Mouse (Mus musculus) forebrain, embryonic 12.5 days (tissue): ENCODE results near the gene Gpx7. TPM values are rescaled to one million over a fixed set of nuclear protein-coding genes. Genes with fewer than 3 reads are reported as not detected.

Experiments
- ATAC-seq: fragments of 200-750 bp; cut with Nextera tagmentation; 2 replicates; pipeline ENCODE4 v1.8.0; 2017; ENCODE audit warnings: moderate TSS enrichment; ENCODE audit not compliant: low FRiP score
- H3K27ac ChIP-seq: fragments of 300-500 bp; sonication (generic); 2 replicates; pipeline ENCODE4 v1.5.1; 2016; ENCODE audit warnings: mild to moderate bottlenecking
- H3K27me3 ChIP-seq: fragments of 300-500 bp; sonication (generic); 2 replicates; pipeline ENCODE4 v1.6.1; 2016; ENCODE audit warnings: mild to moderate bottlenecking
- H3K36me3 ChIP-seq: fragments of 300-500 bp; sonication (generic); replicated peaks from 2 replicates; pipeline ENCODE4 v1.6.1; 2016; ENCODE audit warnings: mild to moderate bottlenecking
- H3K4me1 ChIP-seq: fragments of 300-500 bp; sonication (generic); 2 replicates; pipeline ENCODE4 v1.6.1; 2016
- H3K4me2 ChIP-seq: fragments of 300-500 bp; sonication (generic); 2 replicates; pipeline ENCODE4 v1.6.1; 2016; ENCODE audit warnings: mild to moderate bottlenecking, moderate library complexity
- H3K4me3 ChIP-seq: fragments of 300-500 bp; sonication (generic); replicated peaks from 2 replicates; pipeline ENCODE4 v1.5.1; 2016; ENCODE audit warnings: mild to moderate bottlenecking
- H3K9ac ChIP-seq: fragments of 300-500 bp; sonication (generic); 2 replicates; pipeline ENCODE4 v1.6.1; 2016; ENCODE audit warnings: mild to moderate bottlenecking
- H3K9me3 ChIP-seq: fragments of 300-500 bp; sonication (generic); 2 replicates; pipeline ENCODE4 v1.6.1; 2016
- WGBS: fragments of 180-500 bp; shearing (Covaris S2); methylation state at CpG from one replicate; pipeline ENCODE4 v1.1.7; 2016; 5-methylcytosine and 5-hydroxymethylcytosine counted together
- polyA plus RNA-seq: library from polyadenylated mRNA; unstranded; fragments of >200 nt; fragmentation: Nextera tagmentation; extraction: Ambion mirVana; gene quantifications from 2 replicates; pipeline ENCODE4 v1.2.1, GENCODE M21; 2016

Gene Gpx7
- polyA plus RNA-seq, 1 experiment from 2014 or later: 35.1 TPM

- H3K9ac ChIP-seq: no peak overlapping the region
- no peak overlapping the region for H3K4me2 ChIP-seq
- no peaks in the 10 kb centered on the region for H3K27me3 ChIP-seq
- peaks cover 24% of the 10 kb centered on the region for H3K4me1 ChIP-seq
- no peak for ATAC-seq
- no peaks in the 10 kb centered on the region for H3K36me3 ChIP-seq
- H3K4me3 ChIP-seq: no peak overlapping the region
- 0 out of 2 replicates have a peak overlapping the region, but pooled peaks have one; percentile 19 for H3K27ac ChIP-seq
- 83% methylated on average over 11 of the region's 11 CpGs for WGBS
- no peaks in the 10 kb centered on the region for H3K9me3 ChIP-seq
Measured at GRCm38 (mm10) chr4:108427719-108428340, 21.1 kb upstream of the Gpx7 start.

GRCm38 (mm10) chr4:108424587-108424986 is 17.8 kb upstream of the Gpx7 start:
- Histone ChIP-seq H3K27me3 (no peaks in the 10 kb centered on the region), H3K27ac (no peak overlapping the region), H3K9me3 (no peaks in the 10 kb centered on the region), H3K4me2 (no peak overlapping the region), H3K4me1 (no peaks in the 10 kb centered on the region), H3K9ac (no peak overlapping the region), H3K4me3 (no peak overlapping the region), H3K36me3 (no peaks in the 10 kb centered on the region)
- no peak for ATAC-seq
- WGBS: 87% methylated on average over 2 of the region's 2 CpGs

- no peaks in the 10 kb centered on the region for H3K9me3 ChIP-seq
- H3K4me2 ChIP-seq: no peak overlapping the region
- H3K9ac ChIP-seq: no peak overlapping the region
- H3K36me3 ChIP-seq: no peaks in the 10 kb centered on the region
- ATAC-seq: no peak
- peaks cover 19% of the 10 kb centered on the region for H3K4me1 ChIP-seq
- WGBS: 40% methylated on average over 8 of the region's 8 CpGs
- no peak overlapping the region for H3K4me3 ChIP-seq
- 0 out of 2 replicates have a peak, but pooled peaks cover 2% of the 10 kb centered on the region for H3K27me3 ChIP-seq
- no peak overlapping the region for H3K27ac ChIP-seq
Measured at GRCm38 (mm10) chr4:108407621-108408020, 860 bp upstream of the Gpx7 start.

- Histone ChIP-seq H3K4me3 (peak overlapping the region; percentile 49), H3K36me3 (no peaks in the 10 kb centered on the region), H3K4me2 (peak overlapping the region; percentile 73), H3K27ac (peak overlapping the region; percentile 46; the same call in 1 of the 2 replicates), H3K27me3 (0 out of 2 replicates have a peak, but pooled peaks cover 2% of the 10 kb centered on the region), H3K9ac (peak overlapping the region; percentile 68), H3K9me3 (no peaks in the 10 kb centered on the region), H3K4me1 (peaks cover 19% of the 10 kb centered on the region)
- 2% methylated on average over 52 of the region's 52 CpGs for WGBS
- peak; percentile 75 for ATAC-seq
Measured at GRCm38 (mm10) chr4:108406138-108406860, 462 bp downstream of the Gpx7 start.

- peak overlapping the region; percentile 49 for H3K4me3 ChIP-seq
- peaks cover 3% of the 10 kb centered on the region; the same call in 1 of the 2 replicates for H3K36me3 ChIP-seq
- H3K27me3 ChIP-seq: 0 out of 2 replicates have a peak, but pooled peaks cover 2% of the 10 kb centered on the region
- H3K9ac ChIP-seq: peak overlapping the region; percentile 68; the same call in 1 of the 2 replicates
- H3K4me2 ChIP-seq: peak overlapping the region; percentile 73
- peaks cover 19% of the 10 kb centered on the region for H3K4me1 ChIP-seq
- no peaks in the 10 kb centered on the region for H3K9me3 ChIP-seq
- no peak overlapping the region for H3K27ac ChIP-seq
- ATAC-seq: peak; percentile 50
- WGBS: 76% methylated on average over 3 of the region's 3 CpGs
Measured at GRCm38 (mm10) chr4:108405766-108406137, 1.0 kb downstream of the Gpx7 start.

GRCm38 (mm10) chr4:108403861-108404635 is 2.7 kb downstream of the Gpx7 start:
- Histone ChIP-seq H3K27me3 (0 out of 2 replicates have a peak, but pooled peaks cover 2% of the 10 kb centered on the region), H3K4me3 (no peak overlapping the region), H3K4me2 (no peak overlapping the region), H3K36me3 (peaks cover 9% of the 10 kb centered on the region; the same call in 1 of the 2 replicates), H3K4me1 (peaks cover 19% of the 10 kb centered on the region), H3K9me3 (no peaks in the 10 kb centered on the region), H3K27ac (no peak overlapping the region), H3K9ac (no peak overlapping the region)
- ATAC-seq: no peak
- WGBS: 82% methylated on average over 8 of the region's 8 CpGs

- H3K36me3 ChIP-seq: peaks cover 9% of the 10 kb centered on the region; the same call in 1 of the 2 replicates
- ATAC-seq: no peak
- no peak overlapping the region for H3K4me2 ChIP-seq
- H3K9me3 ChIP-seq: no peaks in the 10 kb centered on the region
- H3K4me3 ChIP-seq: no peak overlapping the region
- 92% methylated on average over 10 of the region's 10 CpGs for WGBS
- H3K4me1 ChIP-seq: no peaks in the 10 kb centered on the region
- no peak overlapping the region for H3K9ac ChIP-seq
- H3K27me3 ChIP-seq: no peaks in the 10 kb centered on the region
- H3K27ac ChIP-seq: no peak overlapping the region
Measured at GRCm38 (mm10) chr4:108400395-108400794, 6.4 kb downstream of the Gpx7 start.

GRCm38 (mm10) chr4:108394236-108394635 is 12.5 kb downstream of the Gpx7 start:
- H3K9ac ChIP-seq: no peak overlapping the region
- H3K27ac ChIP-seq: no peak overlapping the region
- ATAC-seq: no peak
- no peak overlapping the region for H3K4me2 ChIP-seq
- no peak overlapping the region for H3K4me3 ChIP-seq
- no peaks in the 10 kb centered on the region for H3K4me1 ChIP-seq
- no peaks in the 10 kb centered on the region for H3K27me3 ChIP-seq
- no peaks in the 10 kb centered on the region for H3K9me3 ChIP-seq
- no peaks in the 10 kb centered on the region for H3K36me3 ChIP-seq

GRCm38 (mm10) chr4:108392558-108392957 is 14.2 kb downstream of the Gpx7 start:
- no peak overlapping the region for H3K4me2 ChIP-seq
- no peak overlapping the region for H3K4me3 ChIP-seq
- 92% methylated on average over 2 of the region's 2 CpGs for WGBS
- H3K27ac ChIP-seq: no peak overlapping the region
- no peaks in the 10 kb centered on the region for H3K36me3 ChIP-seq
- no peaks in the 10 kb centered on the region for H3K9me3 ChIP-seq
- no peak for ATAC-seq
- no peak overlapping the region for H3K9ac ChIP-seq
- H3K4me1 ChIP-seq: peaks cover 12% of the 10 kb centered on the region
- no peaks in the 10 kb centered on the region for H3K27me3 ChIP-seq

- 80% methylated on average over 5 of the region's 5 CpGs for WGBS
- no peak for ATAC-seq
- no peak overlapping the region for H3K27ac ChIP-seq
- no peak overlapping the region for H3K4me3 ChIP-seq
- H3K4me2 ChIP-seq: no peak overlapping the region
- H3K27me3 ChIP-seq: 0 out of 2 replicates have a peak, but pooled peaks cover under 1% of the 10 kb centered on the region
- H3K9ac ChIP-seq: no peak overlapping the region
- peaks cover 17% of the 10 kb centered on the region for H3K4me1 ChIP-seq
- H3K36me3 ChIP-seq: no peaks in the 10 kb centered on the region
- no peaks in the 10 kb centered on the region for H3K9me3 ChIP-seq
Measured at GRCm38 (mm10) chr4:108391124-108391523, 15.6 kb downstream of the Gpx7 start.

- 57% methylated on average over 3 of the region's 3 CpGs for WGBS
- H3K4me3 ChIP-seq: no peak overlapping the region
- no peaks in the 10 kb centered on the region for H3K36me3 ChIP-seq
- ATAC-seq: no peak
- H3K9ac ChIP-seq: no peak overlapping the region
- peaks cover 19% of the 10 kb centered on the region for H3K27me3 ChIP-seq
- no peak overlapping the region for H3K4me2 ChIP-seq
- H3K27ac ChIP-seq: no peak overlapping the region
- H3K9me3 ChIP-seq: no peaks in the 10 kb centered on the region
- peaks cover 17% of the 10 kb centered on the region for H3K4me1 ChIP-seq
Measured at GRCm38 (mm10) chr4:108388741-108389140, 18.0 kb downstream of the Gpx7 start.

- peak; percentile 80 for ATAC-seq
- H3K4me2 ChIP-seq: peak overlapping the region; percentile 53
- H3K9me3 ChIP-seq: no peaks in the 10 kb centered on the region
- H3K4me3 ChIP-seq: peak overlapping the region; percentile 33
- 5% methylated on average over 18 of the region's 18 CpGs for WGBS
- H3K9ac ChIP-seq: peak overlapping the region; percentile 44
- no peaks in the 10 kb centered on the region for H3K36me3 ChIP-seq
- peak overlapping the region; percentile 75 for H3K27ac ChIP-seq
- H3K27me3 ChIP-seq: peaks cover 29% of the 10 kb centered on the region
- peaks cover 24% of the 10 kb centered on the region for H3K4me1 ChIP-seq
Measured at GRCm38 (mm10) chr4:108387681-108388253, 19.0 kb downstream of the Gpx7 start.
